Mouse (Mus musculus) liver, adult 2 months (tissue): ENCODE measurements around the gene Olfr279. TPM values are rescaled to one million over a fixed set of nuclear protein-coding genes. Genes with fewer than 3 reads are reported as not detected.
"Not testable (repeated sequence)": the region's sequence is repeated elsewhere in the genome, so short reads cannot be mapped to it uniquely, and the experiment has no call there.

Experiments
- DNase-seq: peaks from one replicate; pipeline ENCODE4 v3.0.0-alpha.2; 2011; ENCODE audit warnings: low read depth, low spot score; ENCODE audit errors: extremely low read depth
- H3K27ac ChIP-seq: fragments of 200-500 bp; replicated peaks from 2 replicates; pipeline ENCODE4 v1.5.1; 2012; ENCODE audit warnings: low read depth, mild to moderate bottlenecking, control low read depth, inconsistent platforms, low read length; ENCODE audit not compliant: insufficient read depth
- H3K27me3 ChIP-seq: fragments of 200-500 bp; 2 replicates; pipeline ENCODE4 v1.6.1; 2012; ENCODE audit warnings: mild to moderate bottlenecking, moderate library complexity, low read length, inconsistent platforms; ENCODE audit not compliant: control insufficient read depth, insufficient read depth
- H3K36me3 ChIP-seq: fragments of 200-500 bp; 2 replicates; pipeline ENCODE4 v1.6.1; 2012; ENCODE audit warnings: low read length, inconsistent platforms; ENCODE audit not compliant: control insufficient read depth, insufficient read depth
- H3K4me1 ChIP-seq: fragments of 200-500 bp; 2 replicates; pipeline ENCODE4 v1.6.1; 2011; ENCODE audit warnings: low read length; ENCODE audit not compliant: control insufficient read depth, insufficient read depth
- H3K4me3 ChIP-seq: fragments of 200-500 bp; 2 replicates; pipeline ENCODE4 v1.5.1; 2011; ENCODE audit warnings: low read depth, mild to moderate bottlenecking, control low read depth, low read length, moderate library complexity; ENCODE audit not compliant: insufficient read depth
- H3K79me2 ChIP-seq: fragments of 200-500 bp; 2 replicates; pipeline ENCODE4 v1.6.1; 2012; ENCODE audit warnings: inconsistent platforms, mild to moderate bottlenecking, low read length, moderate library complexity; ENCODE audit not compliant: control insufficient read depth, insufficient read depth
- H3K9ac ChIP-seq: fragments of 200-500 bp; 2 replicates; pipeline ENCODE4 v1.6.1; 2012; ENCODE audit warnings: low read depth, mild to moderate bottlenecking, control low read depth, inconsistent platforms, low read length
- CTCF ChIP-seq: fragments of 200-500 bp; IDR thresholded peaks from 2 replicates; pipeline ENCODE4 v1.5.1; 2011; ENCODE audit warnings: low read depth, low read length, control low read depth
- POLR2A ChIP-seq: fragments of 200-500 bp; IDR thresholded peaks from 2 replicates; pipeline ENCODE4 v1.6.1; 2011; ENCODE audit warnings: low read length, control low read depth; ENCODE audit not compliant: insufficient read depth; ENCODE audit errors: extremely low read depth
- WGBS: fragments of 180-500 bp; shearing (Covaris S2); methylation state at CpG from one replicate; pipeline ENCODE4 v1.1.7; 2018; 5-methylcytosine and 5-hydroxymethylcytosine counted together
- polyA plus RNA-seq: library from polyadenylated mRNA; depleted of rRNA; stranded (reverse); fragments of >200 nt; gene quantifications from 2 replicates; pipeline ENCODE4 v1.2.3, GENCODE M21; 2012
- total RNA-seq: library from RNA; depleted of rRNA; stranded (reverse); fragments of >200 nt; gene quantifications from 2 replicates; pipeline ENCODE4 v1.2.3, GENCODE M21; 2014

The Olfr279 gene
- total and polyA plus RNA-seq, 2 experiments, result not detected

DNA sequence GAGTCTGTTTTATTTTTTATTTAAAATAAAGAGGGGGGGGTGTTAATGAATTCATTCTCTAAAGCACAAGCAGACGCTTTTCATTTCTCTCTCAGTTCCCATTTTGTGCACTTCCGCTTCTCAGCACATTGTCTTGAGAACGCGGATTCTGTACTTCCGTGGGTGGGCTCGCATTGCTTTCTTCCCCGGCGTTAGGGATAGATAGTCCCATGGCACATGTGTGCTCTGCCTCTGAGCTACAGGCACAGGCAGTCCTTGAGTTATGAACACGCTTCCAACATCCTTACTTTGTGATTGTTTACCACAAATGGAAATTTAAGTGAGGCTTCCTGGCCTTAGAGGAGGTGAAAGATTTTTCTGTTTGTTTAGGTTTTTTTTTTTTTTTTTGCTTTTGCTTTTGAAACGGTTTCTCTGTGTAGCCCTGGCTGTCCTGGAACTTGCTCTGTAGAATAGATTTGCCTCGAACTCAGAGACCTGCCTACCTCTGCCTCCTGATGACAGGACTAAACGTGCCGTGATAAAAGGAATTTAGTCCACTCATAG is 19.3 kb downstream of the Olfr279 start:
- Histone ChIP-seq H3K27me3 (no peaks in the 10 kb centered on the region), H3K4me3 (no peak overlapping the region), H3K36me3 (no peaks in the 10 kb centered on the region), H3K9ac (no peak overlapping the region), H3K27ac (peak overlapping the region; percentile 61), H3K79me2 (no peaks in the 10 kb centered on the region), H3K4me1 (no peaks in the 10 kb centered on the region)
- WGBS, result 63% methylated on average over 13 of the region's 13 CpGs
- TF ChIP-seq CTCF (no peak), POLR2A (no peak)
- DNase-seq, result peak; percentile 37

GRCm38 (mm10) chr15:98512232-98512631 is 20.0 kb downstream of the Olfr279 start:
- no peak for DNase-seq
- H3K9ac ChIP-seq, result no peak overlapping the region
- H3K27me3 ChIP-seq, result no peaks in the 10 kb centered on the region
- peak overlapping the region; percentile 45; the same call in 1 of the 2 replicates for H3K27ac ChIP-seq
- 60% methylated on average over 8 of the region's 8 CpGs for WGBS
- no peak overlapping the region for H3K4me3 ChIP-seq
- TF ChIP-seq POLR2A (no peak), CTCF (no peak)
- no peaks in the 10 kb centered on the region for H3K36me3 ChIP-seq
- H3K4me1 ChIP-seq, result no peaks in the 10 kb centered on the region
- H3K79me2 ChIP-seq, result no peaks in the 10 kb centered on the region

GRCm38 (mm10) chr15:98512799-98513321 is 20.7 kb downstream of the Olfr279 start:
- Histone ChIP-seq H3K36me3 (no peaks in the 10 kb centered on the region), H3K27me3 (no peaks in the 10 kb centered on the region), H3K9ac (no peak overlapping the region), H3K4me3 (no peak overlapping the region), H3K79me2 (no peaks in the 10 kb centered on the region), H3K4me1 (no peaks in the 10 kb centered on the region), H3K27ac (peak overlapping the region; percentile 1; the same call in 1 of the 2 replicates)
- peak; percentile 46 for DNase-seq
- WGBS, result 50% methylated on average over 17 of the region's 17 CpGs
- TF ChIP-seq POLR2A (no peak), CTCF (no peak)

- WGBS, result 58% methylated on average over 3 of the region's 3 CpGs
- H3K79me2 ChIP-seq, DNase-seq, H3K4me1 ChIP-seq, H3K27me3 ChIP-seq, H3K27ac ChIP-seq, H3K36me3 ChIP-seq, H3K4me3 ChIP-seq, H3K9ac ChIP-seq: not testable (repeated sequence)
Measured at GRCm38 (mm10) chr15:98513676-98514075, 21.5 kb downstream of the Olfr279 start.

DNA sequence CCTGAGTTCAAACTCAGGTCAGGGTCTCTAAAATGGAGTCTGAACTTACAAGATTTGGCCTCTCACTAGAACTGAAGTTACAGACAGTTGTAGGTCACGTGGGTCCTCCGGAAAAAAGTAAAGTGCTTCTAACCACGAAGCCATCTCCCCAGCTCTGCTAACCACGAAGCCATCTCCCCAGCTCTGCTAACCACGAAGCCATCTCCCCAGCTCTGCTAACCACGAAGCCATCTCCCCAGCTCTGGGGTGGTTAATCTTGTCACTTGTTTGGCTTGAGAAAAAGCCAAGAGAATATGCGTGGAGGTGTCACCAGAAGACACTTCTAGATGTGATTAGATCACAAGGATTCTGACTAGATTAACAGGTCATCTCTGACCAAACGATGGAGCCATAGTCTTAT is 21.9 kb downstream of the Olfr279 start:
- Histone ChIP-seq H3K4me1 (no peaks in the 10 kb centered on the region), H3K27ac (no peak overlapping the region), H3K4me3 (no peak overlapping the region), H3K9ac (no peak overlapping the region), H3K36me3 (0 out of 2 replicates have a peak, but pooled peaks cover 2% of the 10 kb centered on the region), H3K27me3 (no peaks in the 10 kb centered on the region), H3K79me2 (no peaks in the 10 kb centered on the region)
- WGBS, result 81% methylated on average over 8 of the region's 8 CpGs
- no peak for TF ChIP-seq POLR2A
- TF ChIP-seq CTCF, result no peak
- no peak for DNase-seq

- not testable (repeated sequence) for H3K4me3 ChIP-seq, H3K79me2 ChIP-seq, H3K4me1 ChIP-seq, H3K27ac ChIP-seq, H3K9ac ChIP-seq, DNase-seq, H3K27me3 ChIP-seq, H3K36me3 ChIP-seq
- WGBS, result 85% methylated on average over 2 of the region's 2 CpGs
Measured at GRCm38 (mm10) chr15:98514845-98515244, 22.6 kb downstream of the Olfr279 start.
